Mouse (Mus musculus) lung, postnatal 14 days (tissue): Measurements from ENCODE around the gene Teddm2.
A peak's percentile ranks its signal among the peaks of the same experiment; 100 is the strongest.

Experiments used
- DNase-seq: peaks from one replicate; pipeline ENCODE4 v3.0.0; 2021

Gene Teddm2

GRCm38 (mm10) chr1:153807390-153807993 lies 92.5 kb downstream of the Teddm2 start:
- peak; percentile 80 for DNase-seq

- DNase-seq: peak; percentile 6
These were observed 96.5 kb downstream of the Teddm2 start for GRCm38 (mm10) chr1:153803530-153803929.

GRCm38 (mm10) chr1:153802691-153803090 lies 97.3 kb downstream of the Teddm2 start:
- peak; percentile 29 for DNase-seq
